Mouse (Mus musculus): ENCODE measurements around the gene Tmem59. TPM values are rescaled to one million over a fixed set of nuclear protein-coding genes. Genes with fewer than 3 reads are reported as not detected.

Gene Tmem59
- total and polyA plus RNA-seq, 2 experiments from 2014 or later: 178 to 393 TPM

DNA sequence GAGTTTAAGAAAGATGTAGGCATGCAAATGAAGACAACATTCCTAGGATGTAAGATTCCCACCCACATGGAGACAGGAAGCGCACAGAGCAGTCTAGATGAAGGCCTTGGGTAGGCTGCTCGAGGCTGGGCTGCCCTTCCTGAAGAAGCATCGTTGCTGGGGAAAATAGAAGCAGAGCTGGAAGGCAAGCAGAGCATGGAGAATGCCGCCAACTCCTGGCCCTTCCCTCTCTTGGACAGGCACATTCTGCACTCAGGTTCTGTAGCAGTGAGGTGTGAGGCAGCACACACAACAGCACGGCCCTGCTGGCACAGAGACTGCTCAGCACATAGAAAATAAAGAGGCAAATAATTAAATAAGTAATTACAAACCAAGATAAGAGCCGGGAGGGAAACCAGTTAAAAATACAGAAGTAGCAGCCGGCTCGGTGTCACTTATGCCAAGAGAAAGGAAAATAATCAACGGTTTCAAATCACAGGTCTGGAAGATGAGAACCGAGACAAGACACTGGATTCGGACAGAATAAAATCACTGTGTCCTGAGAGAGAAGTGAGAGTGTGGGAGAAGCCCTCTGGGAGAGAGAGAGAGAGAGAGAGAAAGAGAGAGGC lies 18.9 kb upstream of the Tmem59 start:
- no peaks in the 10 kb centered on the region for H3K27me3 ChIP-seq (ENCODE audit: insufficient read depth, low read length)
- H3K27ac ChIP-seq: no peak overlapping the region
- H3K9ac ChIP-seq (replicated peaks; ENCODE audit: low read length): no peak overlapping the region
- no peak for TF ChIP-seq CTCF (IDR thresholded peaks at IDR 0.05; ENCODE audit: low read depth)
- H3K4me2 ChIP-seq (ENCODE audit: low read depth, low read length): no peak overlapping the region
- H3K4me3 ChIP-seq (ENCODE audit: low read length): no peak overlapping the region
- ATAC-seq (no peak), DNase-seq (ENCODE audit: low spot score) (no peak)
- H3K9me3 ChIP-seq (ENCODE audit: low read length): no peaks in the 10 kb centered on the region
- H3K4me1 ChIP-seq (ENCODE audit: insufficient read depth, low read length): no peaks in the 10 kb centered on the region
- 85% methylated on average over 11 of the region's 11 CpGs for WGBS
- H3K36me3 ChIP-seq (ENCODE audit: insufficient read depth, low read length): peaks cover 4% of the 10 kb centered on the region

DNA sequence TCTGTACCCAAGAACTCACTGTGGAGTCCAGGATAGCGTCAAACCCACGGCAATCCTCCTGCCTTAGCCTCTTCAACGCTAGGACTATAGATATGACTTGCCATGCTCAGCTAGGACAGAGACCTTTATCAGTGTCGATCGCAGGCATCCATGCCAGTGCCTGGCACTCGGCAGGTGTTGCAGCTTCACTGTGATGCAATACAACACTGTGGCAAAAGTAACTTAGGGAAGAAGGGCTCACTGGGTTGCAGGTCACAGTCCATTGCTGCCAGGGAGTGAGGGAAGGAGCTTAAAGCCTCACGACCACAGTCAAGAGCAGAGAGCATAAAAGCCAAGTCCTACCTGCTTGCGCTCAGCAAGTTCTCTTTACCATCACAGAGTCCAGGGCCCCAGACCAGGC lies 18.0 kb upstream of the Tmem59 start:
- 88% methylated on average over 8 of the region's 8 CpGs for WGBS

DNA sequence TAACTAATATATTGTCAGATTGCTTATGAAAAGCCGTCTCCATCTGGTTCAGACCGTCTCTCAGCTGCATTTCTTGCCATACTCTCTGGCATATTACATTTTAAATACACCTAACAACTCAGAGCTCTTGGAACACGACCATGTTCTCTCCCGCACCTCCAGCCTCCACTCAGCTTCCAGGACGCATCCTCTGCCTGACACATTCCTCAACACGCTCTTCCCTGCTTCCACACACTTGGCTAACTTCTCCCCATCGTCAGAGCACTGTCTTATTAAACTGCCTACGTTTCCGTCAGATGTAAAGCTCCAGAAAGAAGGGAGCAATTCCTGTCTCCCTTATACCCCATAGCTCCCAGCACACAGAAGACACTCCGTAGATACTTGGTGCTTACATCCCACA lies 14.9 kb upstream of the Tmem59 start:
- Histone ChIP-seq H3K27me3 (ENCODE audit: insufficient read depth, low read length) (no peaks in the 10 kb centered on the region), H3K36me3 (ENCODE audit: insufficient read depth, low read length) (peaks cover 2% of the 10 kb centered on the region), H3K27ac (no peak overlapping the region), H3K4me1 (ENCODE audit: insufficient read depth, low read length) (no peaks in the 10 kb centered on the region), H3K4me3 (ENCODE audit: low read length) (no peak overlapping the region), H3K9me3 (ENCODE audit: low read length) (no peaks in the 10 kb centered on the region), H3K4me2 (ENCODE audit: low read depth, low read length) (no peak overlapping the region), H3K9ac (replicated peaks; ENCODE audit: low read length) (no peak overlapping the region)
- ATAC-seq (no peak), DNase-seq (ENCODE audit: low spot score) (no peak)
- 84% methylated on average over 10 of the region's 10 CpGs for WGBS
- no peak for TF ChIP-seq CTCF (IDR thresholded peaks at IDR 0.05; ENCODE audit: low read depth)

More for the DNA sequence above, 18.0 kb upstream of the Tmem59 start:
- no peak overlapping the region for H3K9ac ChIP-seq (replicated peaks; ENCODE audit: low read length)
- ATAC-seq (no peak), DNase-seq (ENCODE audit: low spot score) (no peak)
- peaks cover 4% of the 10 kb centered on the region for H3K36me3 ChIP-seq (ENCODE audit: insufficient read depth, low read length)
- H3K27ac ChIP-seq: no peak overlapping the region
- no peak for TF ChIP-seq CTCF (IDR thresholded peaks at IDR 0.05; ENCODE audit: low read depth)
- H3K27me3 ChIP-seq (ENCODE audit: insufficient read depth, low read length): no peaks in the 10 kb centered on the region
- no peaks in the 10 kb centered on the region for H3K4me1 ChIP-seq (ENCODE audit: insufficient read depth, low read length)
- no peak overlapping the region for H3K4me3 ChIP-seq (ENCODE audit: low read length)
- H3K4me2 ChIP-seq (ENCODE audit: low read depth, low read length): no peak overlapping the region
- H3K9me3 ChIP-seq (ENCODE audit: low read length): no peaks in the 10 kb centered on the region

DNA sequence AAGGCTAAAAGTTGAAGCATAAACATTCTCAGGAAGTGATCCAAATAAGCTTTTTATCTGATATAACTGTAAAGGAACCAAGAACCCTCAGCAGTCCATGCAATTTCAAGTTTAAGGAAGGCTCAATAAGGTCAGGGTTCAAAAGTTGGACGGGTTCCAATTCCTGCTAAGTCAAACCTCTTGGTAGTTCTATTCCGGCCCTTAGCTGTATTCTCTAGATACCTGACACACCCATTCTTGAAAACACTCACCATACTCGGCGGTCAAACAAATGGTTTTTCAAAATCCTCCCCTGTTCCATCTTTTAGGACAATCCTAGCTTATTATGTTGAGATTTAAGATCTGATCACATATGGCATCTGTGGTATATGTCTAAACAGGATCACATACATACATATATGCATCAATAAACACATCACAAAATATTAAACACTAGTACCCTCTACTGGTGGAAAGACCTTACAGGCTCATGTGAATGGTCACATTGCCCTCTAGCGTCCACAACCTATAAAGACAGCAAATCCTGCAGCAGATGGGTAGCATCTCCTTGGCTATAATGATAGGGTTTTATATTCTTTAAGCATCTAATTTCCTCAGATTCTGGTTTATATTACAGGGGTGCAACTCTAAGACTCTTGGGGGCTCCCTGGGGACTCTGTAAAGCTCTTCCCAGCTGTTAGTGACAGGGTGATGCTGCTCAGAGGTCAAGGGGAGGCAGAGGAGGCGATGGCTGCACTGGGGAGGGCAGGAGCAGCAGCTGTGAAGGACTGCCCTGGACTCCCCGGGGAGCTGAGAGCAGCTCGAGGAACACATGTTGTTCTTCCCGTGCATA lies 14.2 kb upstream of the Tmem59 start:
- Histone ChIP-seq H3K36me3 (ENCODE audit: insufficient read depth, low read length) (no peaks in the 10 kb centered on the region; the same call in none of the 2 replicates), H3K9me3 (ENCODE audit: low read length) (no peaks in the 10 kb centered on the region), H3K27ac (no peak overlapping the region), H3K9ac (replicated peaks; ENCODE audit: low read length) (no peak overlapping the region), H3K4me2 (ENCODE audit: low read depth, low read length) (no peak overlapping the region), H3K27me3 (ENCODE audit: insufficient read depth, low read length) (no peaks in the 10 kb centered on the region), H3K4me3 (ENCODE audit: low read length) (no peak overlapping the region), H3K4me1 (ENCODE audit: insufficient read depth, low read length) (no peaks in the 10 kb centered on the region)
- peak; percentile 90 for DNase-seq (ENCODE audit: low spot score)
- peak; percentile 97 for TF ChIP-seq CTCF (IDR thresholded peaks at IDR 0.05; ENCODE audit: low read depth)
- peak; percentile 83 for ATAC-seq
- 30% methylated on average over 9 of the region's 9 CpGs for WGBS

DNA sequence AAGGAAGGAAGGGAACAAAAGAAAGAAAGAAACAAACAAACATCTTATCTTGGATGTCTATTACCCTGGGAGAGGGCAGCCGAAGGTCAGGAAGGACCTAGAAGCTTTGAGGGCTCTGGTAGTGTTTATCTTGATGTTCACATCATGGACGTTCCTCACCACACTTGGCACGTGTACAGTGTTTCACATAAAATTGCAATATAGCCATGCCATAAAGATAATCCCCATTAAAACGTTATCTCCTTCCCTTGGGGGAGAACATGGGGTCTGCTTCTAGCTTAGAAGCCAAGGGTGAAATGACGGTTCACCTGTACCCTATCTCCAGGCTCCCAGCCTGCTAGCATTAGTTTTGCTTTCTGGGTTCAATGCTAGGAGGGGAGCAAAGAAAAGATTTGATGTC lies 11.5 kb upstream of the Tmem59 start:
- WGBS: 88% methylated on average over 5 of the region's 5 CpGs
- Histone ChIP-seq H3K4me2 (ENCODE audit: low read depth, low read length) (no peak overlapping the region), H3K4me3 (ENCODE audit: low read length) (no peak overlapping the region), H3K36me3 (ENCODE audit: insufficient read depth, low read length) (no peaks in the 10 kb centered on the region; the same call in none of the 2 replicates), H3K9me3 (ENCODE audit: low read length) (no peaks in the 10 kb centered on the region), H3K27me3 (ENCODE audit: insufficient read depth, low read length) (no peaks in the 10 kb centered on the region), H3K4me1 (ENCODE audit: insufficient read depth, low read length) (no peaks in the 10 kb centered on the region), H3K9ac (replicated peaks; ENCODE audit: low read length) (no peak overlapping the region), H3K27ac (no peak overlapping the region)
- ATAC-seq: no peak
- no peak for DNase-seq (ENCODE audit: low spot score)
- TF ChIP-seq CTCF (IDR thresholded peaks at IDR 0.05; ENCODE audit: low read depth): no peak

DNA sequence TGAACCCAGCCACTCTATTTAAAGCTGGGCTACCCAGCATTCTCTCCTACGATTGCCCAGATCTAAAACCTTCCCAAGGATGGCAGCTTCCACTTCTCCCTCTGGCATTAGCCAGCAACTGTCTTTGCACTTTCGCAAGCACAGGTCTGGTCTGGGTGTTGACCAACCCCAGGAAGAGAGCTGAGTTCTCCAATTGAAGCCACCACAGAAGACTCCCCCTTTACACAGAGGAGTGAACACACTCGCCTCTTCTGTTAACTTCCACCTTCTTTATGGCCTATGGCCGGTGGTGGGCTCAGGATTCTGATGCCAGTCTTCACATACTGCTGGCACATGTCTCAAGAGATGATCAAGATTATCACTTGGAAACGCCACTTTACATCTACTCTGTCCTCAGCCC lies 10.4 kb upstream of the Tmem59 start:
- H3K9me3 ChIP-seq (ENCODE audit: low read length): no peaks in the 10 kb centered on the region
- no peak overlapping the region; the same call in 1 of the 2 replicates for H3K9ac ChIP-seq (replicated peaks; ENCODE audit: low read length)
- TF ChIP-seq CTCF (IDR thresholded peaks at IDR 0.05; ENCODE audit: low read depth): no peak
- no peaks in the 10 kb centered on the region for H3K4me1 ChIP-seq (ENCODE audit: insufficient read depth, low read length)
- DNase-seq (ENCODE audit: low spot score): no peak
- no peak for ATAC-seq
- H3K36me3 ChIP-seq (ENCODE audit: insufficient read depth, low read length): no peaks in the 10 kb centered on the region; the same call in none of the 2 replicates
- no peak overlapping the region for H3K4me3 ChIP-seq (ENCODE audit: low read length)
- no peak overlapping the region for H3K4me2 ChIP-seq (ENCODE audit: low read depth, low read length)
- WGBS: 92% methylated on average over 5 of the region's 5 CpGs
- no peaks in the 10 kb centered on the region for H3K27me3 ChIP-seq (ENCODE audit: insufficient read depth, low read length)
- no peak overlapping the region for H3K27ac ChIP-seq

DNA sequence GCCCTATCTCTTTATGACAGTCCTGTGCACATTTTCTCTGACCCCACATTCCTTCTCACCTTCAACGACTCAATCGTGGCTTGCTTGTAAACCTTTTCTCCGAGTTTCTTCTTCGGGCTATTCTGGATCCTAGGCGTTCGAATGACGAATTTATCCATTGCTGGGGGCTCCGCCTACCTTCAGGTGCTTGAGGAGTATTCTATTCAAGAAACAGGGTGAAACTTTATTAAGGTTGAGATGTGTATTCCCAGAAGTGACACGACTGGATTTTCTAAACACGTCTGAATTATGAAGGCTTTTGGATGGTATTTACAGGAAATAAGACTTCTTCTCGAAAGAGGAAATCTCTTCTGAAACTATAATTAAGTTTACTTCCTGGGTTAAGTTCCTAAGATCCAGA lies 693 bp upstream of the Tmem59 start:
- 53% methylated on average over 11 of the region's 11 CpGs for WGBS
- no peaks in the 10 kb centered on the region for H3K36me3 ChIP-seq (ENCODE audit: insufficient read depth, low read length)
- ATAC-seq (no peak), DNase-seq (ENCODE audit: low spot score) (no peak)
- peaks cover 2% of the 10 kb centered on the region; the same call in 1 of the 2 replicates for H3K4me1 ChIP-seq (ENCODE audit: insufficient read depth, low read length)
- H3K27me3 ChIP-seq (ENCODE audit: insufficient read depth, low read length): no peaks in the 10 kb centered on the region
- H3K4me3 ChIP-seq (ENCODE audit: low read length): peak overlapping the region; percentile 90
- TF ChIP-seq CTCF (IDR thresholded peaks at IDR 0.05; ENCODE audit: low read depth): no peak
- peak overlapping the region; percentile 62 for H3K4me2 ChIP-seq (ENCODE audit: low read depth, low read length)
- H3K27ac ChIP-seq: peak overlapping the region; percentile 96
- H3K9me3 ChIP-seq (ENCODE audit: low read length): no peaks in the 10 kb centered on the region
- H3K9ac ChIP-seq (replicated peaks; ENCODE audit: low read length): peak overlapping the region; percentile 89

Data from hindbrain, postnatal 0 days (tissue).